Mouse (Mus musculus) CH12.LX (cell line): ENCODE measurements at regions not wholly inside any gene's neighbourhood (a gene's known extent, or its start where the extent isn't known, plus 50 kb on each side); places are given as distances from the start of the nearest gene placed in this dataset.

Source experiments
- DNase-seq: peaks from one replicate; pipeline ENCODE4 v3.0.0-alpha.2; 2013; ENCODE audit errors: extremely low read depth
- H3K27ac ChIP-seq: 2 replicates; pipeline ENCODE4 v1.5.1; 2012; ENCODE audit warnings: low read depth, mild to moderate bottlenecking, control low read depth, moderate library complexity; ENCODE audit not compliant: insufficient read depth
- H3K27me3 ChIP-seq: replicated peaks from 2 replicates; pipeline ENCODE3; 2012; ENCODE audit warnings: inconsistent platforms
- H3K36me3 ChIP-seq, 2 experiments: replicated peaks in 1 of 2; 2 replicates each; pipeline versions ENCODE3 to v1.6.1; 2012; ENCODE audit warnings: inconsistent platforms in 1 of 2, low read length in 1 of 2, mild to moderate bottlenecking in 1 of 2, mixed read lengths in 1 of 2, moderate library complexity in 1 of 2; ENCODE audit not compliant: control insufficient read depth in 1 of 2, insufficient read depth in 1 of 2
- H3K4me1 ChIP-seq, 2 experiments: 2 replicates each; pipeline ENCODE4 v1.6.1; 2012; ENCODE audit warnings: inconsistent platforms in 1 of 2, moderate library complexity in 1 of 2; ENCODE audit not compliant: insufficient read depth in 2 of 2, control insufficient read depth in 1 of 2
- H3K4me2 ChIP-seq: 2 replicates; pipeline ENCODE4 v1.6.1; 2012; ENCODE audit warnings: low read depth, mild to moderate bottlenecking, control low read depth; ENCODE audit not compliant: poor library complexity, insufficient read depth, severe bottlenecking
- H3K4me3 ChIP-seq, 3 experiments: fragments of 150-350 bp in 1 of 3; sonication (generic) in 1 of 3; replicated peaks in 1 of 3; 2 replicates each; pipeline versions ENCODE3 to v1.5.1; 2011 to 2012; ENCODE audit warnings: low read depth in 2 of 3, low read length in 2 of 3, mild to moderate bottlenecking in 2 of 3, moderate library complexity in 2 of 3, control low read depth in 1 of 3, improper control_type of control experiment in 1 of 3, inconsistent platforms in 1 of 3, mixed read lengths in 1 of 3; ENCODE audit not compliant: poor library complexity in 1 of 3
- H3K79me2 ChIP-seq: replicated peaks from 2 replicates; pipeline ENCODE4 v1.6.1; 2012; ENCODE audit warnings: mild to moderate bottlenecking, moderate library complexity; ENCODE audit not compliant: control insufficient read depth, poor library complexity, insufficient read depth, severe bottlenecking; ENCODE audit errors: extremely low read depth
- H3K9ac ChIP-seq: 2 replicates; pipeline ENCODE4 v1.6.1; 2012; ENCODE audit warnings: low read depth, mild to moderate bottlenecking, control low read depth, moderate library complexity; ENCODE audit not compliant: insufficient read depth
- H3K9me3 ChIP-seq: replicated peaks from 2 replicates; pipeline ENCODE3; 2012; ENCODE audit warnings: low read length, inconsistent platforms, mixed read lengths
- BHLHE40 ChIP-seq: IDR thresholded peaks from 2 replicates; pipeline ENCODE4 v1.6.1; 2011; ENCODE audit warnings: mild to moderate bottlenecking, low read depth, low read length, improper control_type of control experiment
- E2F4 ChIP-seq: IDR thresholded peaks from 2 replicates; pipeline ENCODE4 v1.6.1; 2011; ENCODE audit warnings: low read depth, low read length, improper control_type of control experiment; ENCODE audit not compliant: insufficient replicate concordance
- ELF1 ChIP-seq: IDR thresholded peaks from 2 replicates; pipeline ENCODE4 v1.6.1; 2014; ENCODE audit warnings: low read depth, mild to moderate bottlenecking, inconsistent platforms, low read length, improper control_type of control experiment
- GABPA ChIP-seq: IDR thresholded peaks from 2 replicates; pipeline ENCODE4 v1.6.1; 2012; ENCODE audit warnings: low read depth, low read length, improper control_type of control experiment, inconsistent platforms; ENCODE audit not compliant: insufficient replicate concordance
- IRF4 ChIP-seq: IDR thresholded peaks from 2 replicates; pipeline ENCODE4 v1.6.1; 2014; ENCODE audit warnings: low read depth, mild to moderate bottlenecking, inconsistent platforms, low read length, improper control_type of control experiment
- JUN ChIP-seq: IDR thresholded peaks from 2 replicates; pipeline ENCODE4 v1.6.1; 2011; ENCODE audit warnings: low read depth, mild to moderate bottlenecking, low read length, improper control_type of control experiment, moderate library complexity; ENCODE audit not compliant: insufficient read depth
- JUND ChIP-seq: conservative IDR thresholded peaks from 2 replicates; pipeline ENCODE4 v1.6.1; 2011; ENCODE audit warnings: low read depth, low read length, improper control_type of control experiment
- MAFK ChIP-seq: IDR thresholded peaks from 2 replicates; pipeline ENCODE4 v1.6.1; 2011; ENCODE audit warnings: low read length, improper control_type of control experiment; ENCODE audit not compliant: insufficient replicate concordance
- MAZ ChIP-seq: IDR thresholded peaks from 2 replicates; pipeline ENCODE4 v1.6.1; 2012; ENCODE audit warnings: low read depth, mild to moderate bottlenecking, inconsistent platforms, low read length, improper control_type of control experiment, moderate library complexity
- NRF1 ChIP-seq: IDR thresholded peaks from 2 replicates; pipeline ENCODE4 v1.6.1; 2014; ENCODE audit warnings: low read depth, mild to moderate bottlenecking, inconsistent platforms, low read length, improper control_type of control experiment, moderate library complexity
- POLR2A ChIP-seq: IDR thresholded peaks from 2 replicates; pipeline ENCODE4 v1.6.1; 2011; ENCODE audit warnings: low read depth, mild to moderate bottlenecking, improper control_type of control experiment, low read length
- RCOR1 ChIP-seq: conservative IDR thresholded peaks from 2 replicates; pipeline ENCODE4 v1.6.1; 2012; ENCODE audit warnings: low read depth, mild to moderate bottlenecking, inconsistent platforms, low read length, improper control_type of control experiment
- TCF12 ChIP-seq: IDR thresholded peaks from 2 replicates; pipeline ENCODE4 v1.6.1; 2014; ENCODE audit warnings: low read depth, mild to moderate bottlenecking, inconsistent platforms, low read length, improper control_type of control experiment
- UBTF ChIP-seq: IDR thresholded peaks from 2 replicates; pipeline ENCODE4 v1.6.1; 2012; ENCODE audit warnings: low read depth, mild to moderate bottlenecking, inconsistent platforms, low read length, improper control_type of control experiment, moderate library complexity
- USF1 ChIP-seq: IDR thresholded peaks from 2 replicates; pipeline ENCODE4 v1.6.1; 2014; ENCODE audit warnings: low read depth, mild to moderate bottlenecking, inconsistent platforms, low read length, improper control_type of control experiment
- USF2 ChIP-seq: conservative IDR thresholded peaks from 2 replicates; pipeline ENCODE4 v1.6.1; 2011; ENCODE audit warnings: low read depth, low read length, improper control_type of control experiment
- ZKSCAN1 ChIP-seq: IDR thresholded peaks from 2 replicates; pipeline ENCODE4 v1.6.1; 2012; ENCODE audit warnings: low read depth, inconsistent platforms, low read length, improper control_type of control experiment, borderline replicate concordance
- dilution Hi-C: fragments of 300-500 bp; cut with MboI; formaldehyde crosslinking; loops from 2 replicates; pipeline ENCODE4 v1.14.3; 2020; ENCODE audit warnings: low sequenced_read_pairs; ENCODE audit not compliant: extremely low pct_unique_long_range_greater_than_20kb, extremely low pct_ligation_motif_present
- in situ Hi-C: fragments of 300-500 bp; cut with MboI; formaldehyde crosslinking; loops from 3 replicates; pipeline ENCODE4 v1.14.3; 2019; ENCODE audit warnings: low sequenced_read_pairs, low pct_ligation_motif_present, low pct_unique_long_range_greater_than_20kb, mixed read lengths

- H3K9ac ChIP-seq: no peak overlapping the region
- dilution Hi-C loops (no loop called here), in situ Hi-C loops (no loop called here)
- H3K4me2 ChIP-seq: no peak overlapping the region
- no peak for TF ChIP-seq USF2
- TF ChIP-seq RCOR1: no peak
- no peak for TF ChIP-seq JUND
- H3K36me3 ChIP-seq: no peaks in the 10 kb centered on the region
- H3K27ac ChIP-seq: no peak overlapping the region
- H3K79me2 ChIP-seq: no peaks in the 10 kb centered on the region
- no peak overlapping the region for H3K4me3 ChIP-seq
- H3K9me3 ChIP-seq: no peaks in the 10 kb centered on the region
- no peaks in the 10 kb centered on the region for H3K27me3 ChIP-seq
- H3K4me1 ChIP-seq: no peaks in the 10 kb centered on the region
- DNase-seq: no peak
Observed at GRCm38 (mm10) chr8:34287801-34288200, 176.3 kb upstream of the Gm10131 start.

GRCm38 (mm10) chr8:34284576-34284975 is 173.0 kb upstream of the Gm10131 start:
- Histone ChIP-seq H3K9me3 (no peaks in the 10 kb centered on the region), H3K36me3 (no peaks in the 10 kb centered on the region), H3K79me2 (no peaks in the 10 kb centered on the region), H3K4me3 (no peak overlapping the region), H3K4me1 (no peaks in the 10 kb centered on the region), H3K4me2 (no peak overlapping the region), H3K27me3 (no peaks in the 10 kb centered on the region), H3K27ac (no peak overlapping the region), H3K9ac (no peak overlapping the region)
- dilution Hi-C loops: no loop called here
- TF ChIP-seq USF1 (no peak), BHLHE40 (no peak), ZKSCAN1 (no peak), E2F4 (no peak), JUN (no peak), ELF1 (no peak), MAFK (no peak), MAZ (no peak), UBTF (no peak), TCF12 (no peak), POLR2A (no peak), NRF1 (no peak), IRF4 (no peak), GABPA (no peak)
- no peak for DNase-seq
- in situ Hi-C loops: no loop called here
